ENCODE assay signal across 19 mouse cellular contexts in genomic region chr10:94038366-94039260, GRCm38 (mm10). TPM values are rescaled to one million over a fixed set of nuclear protein-coding genes. Genes with fewer than 3 reads are reported as not detected.
DNase-seq lines count a peak whose midpoint lies in the region; ATAC-seq and TF ChIP-seq lines count a peak whose summit lies in the region.
"Had no signal": no experiment of that assay in that cellular context is flagged by ENCODE, and none has a peak within 500 bp of the region (broad histone marks: within the 10 kb centered on the region; RNA-seq: fewer than 3 reads in every experiment).

No protein-coding gene starts in this region.

- peak overlapping the region; percentile 18; the same call in 1 of the 2 replicates for H3K4me2 ChIP-seq in heart, embryonic 13.5 days
- 0 out of 2 replicates have a peak overlapping the region, but pooled peaks have one; percentile 13 for H3K4me2 ChIP-seq in liver, embryonic 12.5 days
- no peak overlapping the region for H3K4me2 ChIP-seq in liver, embryonic 11.5 days
- H3K4me2 ChIP-seq: embryonic facial prominence, embryonic 15.5 days; heart, embryonic 11.5 days; limb, embryonic 15.5 days had no signal

- no peak for TF ChIP-seq CTCF in C2C12 (IDR thresholded peaks at IDR 0.05; ENCODE audit: control insufficient read depth, insufficient read depth, insufficient read length)

- no peak overlapping the region for H3K9ac ChIP-seq in heart, embryonic 13.5 days
- H3K9ac ChIP-seq in liver, embryonic 12.5 days: no peak overlapping the region
- no peak overlapping the region for H3K9ac ChIP-seq in liver, embryonic 11.5 days (ENCODE audit: low read depth, low read length)
- H3K9ac ChIP-seq: embryonic facial prominence, embryonic 15.5 days; limb, embryonic 15.5 days; lung, embryonic 15.5 days had no signal

- H3K79me2 ChIP-seq in C2C12 (ENCODE audit: control insufficient read depth, insufficient read depth): peaks cover 33% of the 10 kb centered on the region
- peaks cover 93% of the 10 kb centered on the region for H3K79me2 ChIP-seq in macrophage (ENCODE audit: inconsistent target)

- H3ac ChIP-seq in C2C12 (ENCODE audit: control insufficient read depth, insufficient read length, low read depth): no peak overlapping the region

- no peak for DNase-seq in heart, embryonic 10.5 days (ENCODE audit: low spot score)
- DNase-seq in liver, embryonic 11.5 days (ENCODE audit: low spot score): no peak
- no peak for DNase-seq in right cerebral cortex, postnatal 36 days (ENCODE audit: low spot score in 2 of 2)
- no peak for DNase-seq in ovary, postnatal 14 days (ENCODE audit: low spot score)
- DNase-seq: cerebellum, adult 9-11 months; gastrocnemius, postnatal 10 days; heart, postnatal 36 days; kidney, adult 2 months; kidney, postnatal 4 days; midbrain, embryonic 14.5 days had no signal

- no peak overlapping the region for H3K4me3 ChIP-seq in heart, embryonic 13.5 days
- no peak overlapping the region for H3K4me3 ChIP-seq in heart, embryonic 10.5 days
- no peak overlapping the region for H3K4me3 ChIP-seq in liver, embryonic 12.5 days
- no peak overlapping the region for H3K4me3 ChIP-seq in liver, embryonic 11.5 days (ENCODE audit: low read depth, low read length)
- H3K4me3 ChIP-seq in C2C12 (ENCODE audit: insufficient read depth, poor library complexity, severe bottlenecking): no peak overlapping the region
- no peak overlapping the region for H3K4me3 ChIP-seq in macrophage (ENCODE audit: inconsistent target)
- H3K4me3 ChIP-seq: embryonic facial prominence, embryonic 15.5 days; limb, embryonic 15.5 days; lung, embryonic 15.5 days had no signal

- WGBS in heart, embryonic 13.5 days: 72% methylated on average over 7 of the region's 7 CpGs
- WGBS in heart, embryonic 10.5 days: 80% methylated on average over 7 of the region's 7 CpGs
- 81% methylated on average over 7 of the region's 7 CpGs for WGBS in liver, embryonic 12.5 days (ENCODE audit: insufficient replicate concordance)
- 75% methylated on average over 7 of the region's 7 CpGs for WGBS in liver, embryonic 11.5 days
- WGBS in macrophage (ENCODE audit: missing documents): 64% methylated on average over 7 of the region's 7 CpGs

- H3K9me3 ChIP-seq in heart, embryonic 13.5 days: no peaks in the 10 kb centered on the region
- no peaks in the 10 kb centered on the region for H3K9me3 ChIP-seq in heart, embryonic 10.5 days
- no peaks in the 10 kb centered on the region for H3K9me3 ChIP-seq in liver, embryonic 12.5 days (replicated peaks)
- H3K9me3 ChIP-seq in liver, embryonic 11.5 days (ENCODE audit: control insufficient read depth, low read length): no peaks in the 10 kb centered on the region
- H3K9me3 ChIP-seq: embryonic facial prominence, embryonic 15.5 days; G1E; limb, embryonic 15.5 days; lung, embryonic 15.5 days had no signal

- peaks cover 7% of the 10 kb centered on the region for H3K79me3 ChIP-seq in C2C12 (ENCODE audit: low read depth)

- peaks cover 24% of the 10 kb centered on the region for H3K4me1 ChIP-seq in heart, embryonic 13.5 days
- H3K4me1 ChIP-seq in heart, embryonic 10.5 days: peaks cover 18% of the 10 kb centered on the region
- H3K4me1 ChIP-seq in liver, embryonic 12.5 days: peaks cover 27% of the 10 kb centered on the region
- peaks cover 14% of the 10 kb centered on the region for H3K4me1 ChIP-seq in liver, embryonic 11.5 days (replicated peaks; ENCODE audit: control insufficient read depth, insufficient read depth, low read length)

- ATAC-seq in heart, embryonic 13.5 days (ENCODE audit: extremely low read depth, insufficient number of reproducible peaks, low FRiP score, low TSS enrichment): no peak
- ATAC-seq in liver, embryonic 12.5 days: no peak
- ATAC-seq in liver, embryonic 11.5 days (replicated peaks; ENCODE audit: low FRiP score): no peak

- 0 out of 2 replicates have a peak, but pooled peaks cover 4% of the 10 kb centered on the region for H3K36me3 ChIP-seq in heart, embryonic 13.5 days
- 0 out of 2 replicates have a peak, but pooled peaks cover 3% of the 10 kb centered on the region for H3K36me3 ChIP-seq in heart, embryonic 10.5 days
- H3K36me3 ChIP-seq in liver, embryonic 12.5 days: peaks cover 5% of the 10 kb centered on the region; the same call in 1 of the 2 replicates
- no peaks in the 10 kb centered on the region for H3K36me3 ChIP-seq in liver, embryonic 11.5 days (ENCODE audit: control insufficient read depth, insufficient read depth, low read length)
- H3K36me3 ChIP-seq in C2C12 (ENCODE audit: control insufficient read depth, insufficient read depth) (no peaks in the 10 kb centered on the region), macrophage (ENCODE audit: inconsistent target) (no peaks in the 10 kb centered on the region)
- H3K36me3 ChIP-seq: embryonic facial prominence, embryonic 15.5 days; limb, embryonic 15.5 days had no signal

- no peak overlapping the region for H3K27ac ChIP-seq in heart, embryonic 13.5 days (replicated peaks)
- no peak overlapping the region for H3K27ac ChIP-seq in heart, embryonic 10.5 days
- H3K27ac ChIP-seq in liver, embryonic 12.5 days: no peak overlapping the region
- no peak overlapping the region for H3K27ac ChIP-seq in liver, embryonic 11.5 days (ENCODE audit: low read depth, low read length)
- peak overlapping the region; percentile 35 for H3K27ac ChIP-seq in macrophage
- H3K27ac ChIP-seq: embryonic facial prominence, embryonic 15.5 days; limb, embryonic 15.5 days; lung, embryonic 15.5 days had no signal

- no peaks in the 10 kb centered on the region for H3K27me3 ChIP-seq in heart, embryonic 13.5 days (replicated peaks)
- H3K27me3 ChIP-seq in heart, embryonic 10.5 days (ENCODE audit: insufficient read depth, poor library complexity, severe bottlenecking): no peaks in the 10 kb centered on the region
- H3K27me3 ChIP-seq in liver, embryonic 12.5 days (replicated peaks): no peaks in the 10 kb centered on the region
- no peaks in the 10 kb centered on the region for H3K27me3 ChIP-seq in liver, embryonic 11.5 days (replicated peaks; ENCODE audit: control insufficient read depth, insufficient read depth, low read length)
- H3K27me3 ChIP-seq in C2C12 (ENCODE audit: control insufficient read depth, insufficient read depth, insufficient read length): no peaks in the 10 kb centered on the region
- H3K27me3 ChIP-seq: embryonic facial prominence, embryonic 15.5 days; limb, embryonic 15.5 days; lung, embryonic 15.5 days had no signal

TF ChIP-seq in C2C12, 6 proteins besides CTCF, POLR2A, EP300 and RAD21:
- TF ChIP-seq FOSL1 (IDR thresholded peaks at IDR 0.05; ENCODE audit: insufficient read depth, low read length, poor library complexity, severe bottlenecking) (no peak), CEBPB (IDR thresholded peaks at IDR 0.05; ENCODE audit: low read depth) (peak; percentile 4), USF1 (IDR thresholded peaks at IDR 0.05; ENCODE audit: low read depth) (no peak)

RNA-seq across cellular contexts. Expression of gene Fgd6, which starts 2.8 kb away (rescaled TPM):
- polyA plus RNA-seq in heart, embryonic 13.5 days (2015; fragmentation: Nextera tagmentation; extraction: Ambion mirVana): 2.1 and 2.2 TPM in 2 replicates
- polyA plus RNA-seq in heart, embryonic 10.5 days (2016; fragmentation: Nextera tagmentation; extraction: Ambion mirVana): 2.9 and 4.5 TPM in 2 replicates
- polyA plus RNA-seq in liver, embryonic 12.5 days (2016; fragmentation: Nextera tagmentation; extraction: Ambion mirVana): 3.5 and 3.7 TPM in 2 replicates
- polyA plus RNA-seq in liver, embryonic 11.5 days (2014; fragmentation: Nextera tagmentation; extraction: Ambion mirVana): 5.5 and 6.4 TPM in 2 replicates
- polyA plus RNA-seq in C2C12 (2012; fragmentation: generic; extraction: Trizol): 1.3 TPM
- total RNA-seq in macrophage (2018; cell fraction: chromatin; rRNA removed): 100 to 1,000 TPM in 4 of 26 experiments, 10 to 100 TPM in 22; 19.9 to 164 (median 75.1) TPM
- total RNA-seq in macrophage (2018; cell fraction: cytosol; rRNA removed): 10 to 100 TPM in 24 of 26 experiments, 1 to 10 TPM in 2; 6.4 to 18.8 (median 15.0) TPM
- total RNA-seq in macrophage (2018; cell fraction: nucleus; rRNA removed): 10 to 100 TPM; 15.3 to 90.5 (median 39.3) TPM
- polyA plus RNA-seq in macrophage (2018): 10.3 to 11.7 TPM (median 10.9 TPM) in 3 replicates

RNA-seq across cellular contexts. Expression of gene Vezt, which starts 3.0 kb away (rescaled TPM):
- 21.2 and 23.2 TPM in 2 replicates for polyA plus RNA-seq in heart, embryonic 13.5 days (2015; fragmentation: Nextera tagmentation; extraction: Ambion mirVana)
- polyA plus RNA-seq in heart, embryonic 10.5 days (2016; fragmentation: Nextera tagmentation; extraction: Ambion mirVana): 20.6 and 26.3 TPM in 2 replicates
- polyA plus RNA-seq in liver, embryonic 12.5 days (2016; fragmentation: Nextera tagmentation; extraction: Ambion mirVana): 13.3 and 16.5 TPM in 2 replicates
- polyA plus RNA-seq in liver, embryonic 11.5 days (2014; fragmentation: Nextera tagmentation; extraction: Ambion mirVana): 18.9 and 19.7 TPM in 2 replicates
- polyA plus RNA-seq in C2C12 (2012; fragmentation: generic; extraction: Trizol) (10.2 TPM), macrophage (2018) (11.2 to 15.9 TPM (median 13.0 TPM) in 3 replicates)
- total RNA-seq in macrophage (2018; cell fraction: chromatin; rRNA removed): 100 to 1,000 TPM in 4 of 26 experiments, 10 to 100 TPM in 22; 33.5 to 274 (median 73.5) TPM
- total RNA-seq in macrophage (2018; cell fraction: cytosol; rRNA removed): 10 to 100 TPM; 10.6 to 18.7 (median 13.8) TPM
- 100 to 1,000 TPM in 2 of 26 experiments, 10 to 100 TPM in 24; 21.5 to 227 (median 47.7) TPM for total RNA-seq in macrophage (2018; cell fraction: nucleus; rRNA removed)
